Mouse (Mus musculus) layer of hippocampus, postnatal 14 days (tissue): Measurements from ENCODE around the gene Ifi205. TPM values are rescaled to one million over a fixed set of nuclear protein-coding genes. Genes with fewer than 3 reads are reported as not detected.

Source experiments
- DNase-seq, 2 experiments: peaks; one replicate each; pipeline ENCODE4 v3.0.0; 2021 to 2022; ENCODE audit warnings: low spot score in 2 of 2, mixed read lengths in 1 of 2
- total RNA-seq, 2 experiments: library from RNA; stranded (reverse); gene quantifications; 2 replicates each; pipeline ENCODE4 v1.2.3; 2021

Gene Ifi205
- total RNA-seq, 2 experiments from 2014 or later = 0.35 to 0.43 TPM

- no peak for DNase-seq
Measured at GRCm38 (mm10) chr1:173977622-173978021, 54.0 kb downstream of the Ifi205 start.

GRCm38 (mm10) chr1:173973111-173973510 lies 58.5 kb downstream of the Ifi205 start:
- peak in 1 of 2 experiments; percentile 8 for DNase-seq

Other genes with a start within 250 kb of the Ifi205 start
- not detected for gene Ifi211, start 118.8 kb downstream of the Ifi205 start, total RNA-seq
- gene Mndal, start 89.3 kb downstream of the Ifi205 start, total RNA-seq = 10 to 100 TPM; 21.9 TPM
- 10 to 100 TPM; 10.2 to 11.9 TPM for gene Ifi203, start 89.1 kb downstream of the Ifi205 start, total RNA-seq
- gene Ifi202b, start 49.1 kb downstream of the Ifi205 start, total RNA-seq = not detected
- not detected for gene Olfr433, start 8.9 kb upstream of the Ifi205 start, total RNA-seq
- gene Olfr432, start 17.4 kb upstream of the Ifi205 start, total RNA-seq = not detected
- gene Olfr430, start 34.8 kb upstream of the Ifi205 start, total RNA-seq = not detected
- gene Olfr429, start 52.5 kb upstream of the Ifi205 start, total RNA-seq = not detected
- not detected for gene Olfr427, start 65.1 kb upstream of the Ifi205 start, total RNA-seq
- gene Olfr231, start 89.4 kb upstream of the Ifi205 start, total RNA-seq = not detected
- not detected for gene Olfr424, start 99.7 kb upstream of the Ifi205 start, total RNA-seq
- not detected for gene Olfr420, start 123.8 kb upstream of the Ifi205 start, total RNA-seq
- under 1 TPM; 0.14 to 0.24 TPM for gene Spta1, start 141.0 kb upstream of the Ifi205 start, total RNA-seq
- not detected for gene Olfr419, start 220.3 kb upstream of the Ifi205 start, total RNA-seq